Mouse (Mus musculus) heart, embryonic 10.5 days (tissue): ENCODE data around the gene Acad11. TPM values are rescaled to one million over a fixed set of nuclear protein-coding genes. Genes with fewer than 3 reads are reported as not detected.

Experiments
- DNase-seq: peaks from one replicate; pipeline ENCODE4 v3.0.0-alpha.2; 2017; ENCODE audit warnings: low spot score
- H3K27ac ChIP-seq: fragments of 300-500 bp; sonication (generic); 2 replicates; pipeline ENCODE4 v1.5.1; 2016; ENCODE audit warnings: mild to moderate bottlenecking
- H3K27me3 ChIP-seq: fragments of 300-500 bp; sonication (generic); 2 replicates; pipeline ENCODE4 v1.6.1; 2016; ENCODE audit warnings: mild to moderate bottlenecking; ENCODE audit not compliant: poor library complexity, insufficient read depth, severe bottlenecking
- H3K36me3 ChIP-seq: fragments of 300-500 bp; sonication (generic); 2 replicates; pipeline ENCODE4 v1.6.1; 2016; ENCODE audit warnings: mild to moderate bottlenecking, moderate library complexity
- H3K4me1 ChIP-seq: fragments of 300-500 bp; sonication (generic); 2 replicates; pipeline ENCODE4 v1.6.1; 2016; ENCODE audit warnings: mild to moderate bottlenecking
- H3K4me3 ChIP-seq: fragments of 300-500 bp; sonication (generic); 2 replicates; pipeline ENCODE4 v1.5.1; 2016; ENCODE audit warnings: mild to moderate bottlenecking, moderate library complexity
- H3K9me3 ChIP-seq: fragments of 300-500 bp; sonication (generic); 2 replicates; pipeline ENCODE4 v1.6.1; 2016; ENCODE audit warnings: mild to moderate bottlenecking, moderate library complexity
- WGBS: fragments of 180-500 bp; shearing (Covaris S2); methylation state at CpG from one replicate; pipeline ENCODE4 v1.1.7; 2016; 5-methylcytosine and 5-hydroxymethylcytosine counted together
- polyA plus RNA-seq: library from polyadenylated mRNA; unstranded; fragments of >200 nt; fragmentation: Nextera tagmentation; extraction: Ambion mirVana; gene quantifications from 2 replicates; pipeline ENCODE4 v1.2.1, GENCODE M21; 2016

Gene Acad11
- polyA plus RNA-seq, 1 experiment from 2014 or later: 9.1 TPM

DNA sequence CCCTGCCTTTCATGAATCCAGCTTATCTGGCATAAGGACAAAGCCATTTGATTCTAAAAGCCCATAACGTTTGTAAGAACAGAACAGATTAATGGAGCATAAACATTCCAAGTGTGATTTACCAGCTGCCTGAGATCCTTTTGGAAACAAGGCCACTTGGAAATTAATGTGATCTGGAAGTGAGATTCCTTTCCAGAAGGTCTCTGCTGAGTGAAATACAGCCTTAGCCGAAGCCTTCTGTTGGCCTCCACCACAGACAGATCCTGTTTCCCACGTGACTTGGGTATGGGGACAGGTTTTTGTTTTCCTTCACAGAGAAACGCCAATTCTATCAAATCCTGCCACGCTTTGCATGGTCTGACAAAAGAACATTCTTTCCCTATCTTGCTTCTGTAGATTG lies 60.4 kb downstream of the Acad11 start:
- H3K27ac ChIP-seq: no peak overlapping the region

DNA sequence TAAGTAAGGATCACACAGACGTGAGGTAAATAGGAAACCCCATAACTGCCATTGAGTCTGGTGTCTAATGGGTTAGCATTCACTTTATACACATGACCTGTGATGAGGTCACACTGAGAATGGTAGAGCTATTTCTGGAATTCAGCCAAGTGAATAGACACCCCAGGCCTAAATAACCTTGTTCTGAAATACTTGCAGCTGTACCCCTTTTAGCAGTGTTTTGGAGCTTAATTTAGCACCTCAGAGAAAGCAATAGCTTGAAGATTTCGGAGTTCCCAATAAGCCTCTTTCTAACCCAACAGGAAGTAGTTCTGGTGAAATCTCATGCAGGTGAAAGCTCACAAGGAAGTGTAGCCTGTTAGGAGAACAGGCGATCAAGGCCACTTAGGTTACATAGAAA lies 63.7 kb downstream of the Acad11 start, which contains the start of gene Ackr4:
Ackr4 (minus strand) TSS at position 101 of the 400 bp plus-strand sequence.
- Histone ChIP-seq H3K27ac (no peak within 1 kb of the TSS), H3K27me3 (no peaks in the 10 kb centered on the region), H3K4me3 (no peak within 1 kb of the TSS), H3K9me3 (no peaks in the 10 kb centered on the region), H3K4me1 (peaks cover 9% of the 10 kb centered on the region), H3K36me3 (no peaks in the 10 kb centered on the region)
- WGBS: 86% methylated on average over 3 of the region's 3 CpGs
- DNase-seq: no peak

More for the DNA sequence above, 60.4 kb downstream of the Acad11 start:
- H3K4me3 ChIP-seq: no peak overlapping the region
- 48% methylated on average over 5 of the region's 5 CpGs for WGBS
- no peaks in the 10 kb centered on the region for H3K36me3 ChIP-seq
- H3K4me1 ChIP-seq: peaks cover 5% of the 10 kb centered on the region; the same call in 1 of the 2 replicates
- H3K9me3 ChIP-seq: no peaks in the 10 kb centered on the region
- H3K27me3 ChIP-seq: no peaks in the 10 kb centered on the region
- DNase-seq: no peak

DNA sequence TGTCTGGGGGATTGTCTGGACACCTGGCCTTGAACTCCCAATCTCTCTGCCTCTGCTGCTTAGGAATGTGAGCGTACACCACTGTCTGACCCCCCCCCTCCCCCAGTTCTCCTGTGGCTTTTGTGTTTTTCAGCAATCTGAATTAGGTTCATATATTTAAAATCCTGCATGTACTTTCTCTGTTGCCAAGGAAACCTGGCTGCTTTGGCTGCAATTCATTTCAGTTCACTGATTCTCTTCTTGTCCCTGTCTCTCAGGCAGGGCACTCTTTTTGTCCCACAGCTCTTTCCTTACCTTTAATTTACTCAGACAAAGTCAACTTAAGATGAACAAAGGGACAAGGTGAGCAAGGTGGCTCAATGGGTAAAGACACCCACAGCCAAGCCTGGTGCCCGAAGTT lies 64.9 kb downstream of the Acad11 start:
- DNase-seq: no peak
- Histone ChIP-seq H3K9me3 (no peaks in the 10 kb centered on the region), H3K4me3 (no peak overlapping the region), H3K27ac (no peak overlapping the region), H3K36me3 (no peaks in the 10 kb centered on the region), H3K27me3 (no peaks in the 10 kb centered on the region), H3K4me1 (peaks cover 7% of the 10 kb centered on the region)
- WGBS: 77% methylated on average over 2 of the region's 2 CpGs

DNA sequence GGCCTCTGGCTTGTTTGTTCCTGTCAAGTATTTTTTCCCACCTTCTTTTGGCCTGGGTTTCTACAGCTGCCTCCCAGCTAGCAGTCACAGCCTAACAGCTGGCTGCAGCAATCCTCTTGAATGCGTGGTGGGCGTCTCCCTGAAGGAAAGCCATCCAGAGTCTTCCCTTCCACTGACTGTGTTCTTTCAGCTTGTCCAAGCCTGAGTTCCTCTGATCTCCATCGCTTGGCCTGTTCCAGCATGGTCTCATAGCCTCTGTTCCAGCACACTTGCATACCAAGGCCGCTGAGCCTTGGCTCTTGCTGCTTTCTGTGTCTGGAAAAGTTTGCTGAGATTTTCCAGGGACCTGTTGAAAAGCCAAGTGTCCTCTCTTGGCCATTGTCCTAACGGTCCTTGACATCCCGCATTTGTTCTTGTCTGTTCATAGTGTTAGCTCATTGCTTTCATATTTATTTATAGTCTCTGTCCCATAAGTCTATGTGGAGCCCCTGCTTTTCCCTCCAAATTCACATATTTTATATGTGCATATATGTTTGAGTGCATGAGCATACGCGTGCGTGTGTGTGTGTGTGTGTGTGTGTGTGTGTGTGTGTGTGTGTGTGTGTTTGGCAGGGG lies 67.1 kb downstream of the Acad11 start:
- H3K4me1 ChIP-seq: peaks cover 4% of the 10 kb centered on the region; the same call in 1 of the 2 replicates
- 74% methylated on average over 9 of the region's 9 CpGs for WGBS
- H3K4me3 ChIP-seq: no peak overlapping the region
- no peaks in the 10 kb centered on the region for H3K36me3 ChIP-seq
- no peaks in the 10 kb centered on the region for H3K9me3 ChIP-seq
- H3K27me3 ChIP-seq: no peaks in the 10 kb centered on the region
- DNase-seq: no peak
- no peak overlapping the region for H3K27ac ChIP-seq

DNA sequence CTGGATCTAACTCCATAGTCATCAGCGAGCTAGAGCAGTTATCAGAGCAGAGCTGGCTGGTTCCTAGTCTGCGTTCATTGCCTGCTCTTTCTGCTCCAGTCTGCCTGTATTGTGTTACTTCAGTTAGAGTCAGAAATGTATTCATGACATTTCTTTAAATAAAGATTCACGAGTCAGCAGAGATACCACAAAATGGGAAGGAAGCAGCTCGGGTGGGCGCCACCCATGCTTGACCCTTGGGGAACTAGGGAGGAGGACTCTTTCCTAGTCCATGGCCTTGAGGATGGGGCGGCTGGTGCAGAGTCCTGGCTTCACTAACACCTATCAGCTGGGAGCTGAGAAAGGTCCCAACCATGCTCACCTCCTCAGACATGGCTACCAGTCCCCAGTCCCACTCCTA lies 77.2 kb downstream of the Acad11 start:
- no peak for DNase-seq
- Histone ChIP-seq H3K27me3 (no peaks in the 10 kb centered on the region), H3K36me3 (no peaks in the 10 kb centered on the region), H3K4me1 (0 out of 2 replicates have a peak, but pooled peaks cover 3% of the 10 kb centered on the region), H3K27ac (no peak overlapping the region), H3K9me3 (no peaks in the 10 kb centered on the region), H3K4me3 (no peak overlapping the region)
- 80% methylated on average over 6 of the region's 6 CpGs for WGBS

DNA sequence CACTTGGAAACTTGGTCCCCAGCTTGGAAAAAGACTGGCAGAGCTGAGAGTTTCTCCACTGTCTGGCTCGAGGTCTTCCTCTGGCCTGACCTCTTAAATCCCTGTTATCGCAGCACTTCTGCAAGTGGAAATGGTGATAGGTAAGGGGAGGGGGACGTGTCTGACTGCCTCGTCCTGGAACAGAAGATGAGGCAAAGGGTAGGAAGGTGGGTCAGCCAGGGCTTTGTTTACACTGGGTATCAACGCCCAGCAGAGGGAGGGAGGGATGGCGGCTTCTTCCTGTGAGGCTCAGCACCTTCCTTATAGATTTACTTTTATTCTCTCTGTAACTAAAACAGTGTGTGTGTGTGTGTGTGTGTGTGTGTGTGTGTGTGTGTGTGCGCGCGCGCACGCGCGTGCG lies 79.6 kb downstream of the Acad11 start:
- no peak for DNase-seq

DNA sequence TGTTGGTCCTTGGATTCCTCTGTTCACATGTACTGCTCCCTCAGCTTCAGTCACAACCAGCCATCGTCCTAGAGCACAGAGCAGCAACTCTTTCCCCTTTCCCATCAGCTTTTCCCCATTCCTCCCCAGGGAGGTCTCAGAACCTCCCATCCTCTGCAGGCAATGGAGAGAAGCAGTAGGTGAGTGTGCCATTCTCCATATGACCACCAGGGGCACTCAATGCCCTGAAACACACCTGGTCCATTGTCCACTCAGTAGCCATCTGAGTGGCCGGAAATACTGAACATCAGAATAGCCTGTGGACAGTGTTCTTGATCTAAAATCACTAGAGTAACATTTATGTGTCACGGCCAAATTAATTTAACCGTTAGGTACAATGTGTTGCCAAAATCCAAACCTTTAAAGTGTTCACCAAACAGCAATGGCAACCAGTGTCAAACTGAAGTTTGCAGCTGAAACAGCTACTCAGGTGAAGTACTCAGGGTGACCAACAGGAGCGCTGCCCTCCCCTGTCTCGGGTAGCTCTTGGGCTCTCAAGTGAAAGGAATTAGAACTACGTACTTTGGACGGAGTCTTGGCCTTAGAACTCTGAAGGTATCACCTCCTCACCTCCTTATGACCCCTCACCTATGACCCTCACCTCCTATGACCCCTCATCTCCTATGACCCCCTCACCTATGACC lies 81.3 kb downstream of the Acad11 start:
- Histone ChIP-seq H3K9me3 (no peaks in the 10 kb centered on the region), H3K4me3 (no peak overlapping the region), H3K4me1 (0 out of 2 replicates have a peak, but pooled peaks cover 3% of the 10 kb centered on the region), H3K36me3 (0 out of 2 replicates have a peak, but pooled peaks cover 2% of the 10 kb centered on the region), H3K27me3 (no peaks in the 10 kb centered on the region), H3K27ac (no peak overlapping the region)
- 81% methylated on average over 8 of the region's 8 CpGs for WGBS
- no peak for DNase-seq

More for the DNA sequence above, 79.6 kb downstream of the Acad11 start:
- no peak overlapping the region for H3K4me3 ChIP-seq
- H3K27ac ChIP-seq: no peak overlapping the region
- no peaks in the 10 kb centered on the region for H3K36me3 ChIP-seq
- no peaks in the 10 kb centered on the region for H3K27me3 ChIP-seq
- 0 out of 2 replicates have a peak, but pooled peaks cover 3% of the 10 kb centered on the region for H3K4me1 ChIP-seq
- no peaks in the 10 kb centered on the region for H3K9me3 ChIP-seq
- 72% methylated on average over 14 of the region's 14 CpGs for WGBS

DNA sequence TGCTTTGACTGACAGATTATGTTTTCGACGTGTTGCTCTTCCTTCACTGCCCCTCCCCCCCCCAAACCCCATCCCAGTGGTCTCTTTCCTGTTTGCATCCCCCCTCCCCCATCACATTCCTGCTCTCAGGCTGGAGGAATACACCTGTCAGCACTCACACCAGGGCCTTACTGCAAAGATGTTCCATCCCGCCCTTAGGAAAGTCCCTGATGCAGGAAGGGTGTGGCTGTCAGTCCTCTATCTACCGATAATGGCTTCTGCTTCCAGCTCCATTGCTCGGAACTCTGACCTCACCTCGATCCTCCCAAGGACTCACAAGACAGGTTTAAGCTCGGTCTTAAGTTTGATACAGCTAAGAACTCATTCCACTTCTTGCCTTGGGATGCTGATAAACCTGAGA lies 83.5 kb downstream of the Acad11 start:
- Histone ChIP-seq H3K4me1 (0 out of 2 replicates have a peak, but pooled peaks cover 3% of the 10 kb centered on the region), H3K9me3 (no peaks in the 10 kb centered on the region), H3K27ac (no peak overlapping the region), H3K4me3 (no peak overlapping the region), H3K27me3 (no peaks in the 10 kb centered on the region), H3K36me3 (peaks cover 23% of the 10 kb centered on the region)
- DNase-seq: no peak
- 62% methylated on average over 7 of the region's 7 CpGs for WGBS

DNA sequence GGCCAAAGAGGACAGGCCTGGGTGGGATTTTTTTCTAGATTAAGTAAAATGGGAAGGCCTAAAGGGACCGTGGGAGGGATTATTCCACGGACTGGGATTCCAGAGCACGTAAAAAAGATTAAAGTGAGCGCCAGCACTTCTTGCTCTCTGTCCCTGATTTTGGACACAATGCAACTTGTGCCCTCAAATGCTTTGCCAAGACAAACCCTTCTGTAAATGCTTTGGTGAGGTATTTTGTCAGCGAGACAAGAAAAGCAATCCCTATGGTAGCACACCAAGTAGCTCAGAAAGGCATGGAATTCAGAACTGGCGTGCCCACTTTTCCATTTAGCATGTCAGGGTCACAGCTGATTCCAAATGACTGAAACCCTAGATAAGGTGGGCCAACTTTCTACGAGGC lies 85.8 kb downstream of the Acad11 start:
- Histone ChIP-seq H3K36me3 (peaks cover 45% of the 10 kb centered on the region), H3K27me3 (no peaks in the 10 kb centered on the region), H3K4me1 (no peaks in the 10 kb centered on the region), H3K4me3 (no peak overlapping the region), H3K27ac (no peak overlapping the region), H3K9me3 (no peaks in the 10 kb centered on the region)
- peak; percentile 16 for DNase-seq
- WGBS: 89% methylated on average over 7 of the region's 7 CpGs

DNA sequence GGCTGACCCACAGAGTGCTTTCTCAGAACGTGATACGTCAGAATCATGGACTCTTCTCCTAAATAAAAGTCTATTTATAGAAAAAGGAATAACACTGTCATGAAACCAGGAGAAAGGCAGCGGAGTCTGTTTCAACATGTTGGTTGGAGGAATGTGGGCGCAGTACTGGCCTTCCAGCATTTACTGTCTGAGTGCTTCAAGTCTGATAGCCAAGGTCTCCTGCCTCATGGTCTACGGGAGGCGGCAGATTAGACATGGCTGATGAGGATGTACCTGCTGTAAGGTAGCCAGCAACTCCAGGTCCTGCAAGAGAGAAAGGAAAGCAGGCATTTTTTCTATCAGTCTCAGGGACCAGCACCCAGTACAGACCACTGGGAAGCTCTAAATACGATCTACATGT lies 88.9 kb downstream of the Acad11 start:
- no peaks in the 10 kb centered on the region for H3K9me3 ChIP-seq
- H3K4me1 ChIP-seq: no peaks in the 10 kb centered on the region
- no peaks in the 10 kb centered on the region for H3K27me3 ChIP-seq
- H3K36me3 ChIP-seq: peaks cover 76% of the 10 kb centered on the region
- 97% methylated on average over 7 of the region's 7 CpGs for WGBS
- DNase-seq: peak; percentile 68
- no peak overlapping the region for H3K27ac ChIP-seq
- H3K4me3 ChIP-seq: no peak overlapping the region

DNA sequence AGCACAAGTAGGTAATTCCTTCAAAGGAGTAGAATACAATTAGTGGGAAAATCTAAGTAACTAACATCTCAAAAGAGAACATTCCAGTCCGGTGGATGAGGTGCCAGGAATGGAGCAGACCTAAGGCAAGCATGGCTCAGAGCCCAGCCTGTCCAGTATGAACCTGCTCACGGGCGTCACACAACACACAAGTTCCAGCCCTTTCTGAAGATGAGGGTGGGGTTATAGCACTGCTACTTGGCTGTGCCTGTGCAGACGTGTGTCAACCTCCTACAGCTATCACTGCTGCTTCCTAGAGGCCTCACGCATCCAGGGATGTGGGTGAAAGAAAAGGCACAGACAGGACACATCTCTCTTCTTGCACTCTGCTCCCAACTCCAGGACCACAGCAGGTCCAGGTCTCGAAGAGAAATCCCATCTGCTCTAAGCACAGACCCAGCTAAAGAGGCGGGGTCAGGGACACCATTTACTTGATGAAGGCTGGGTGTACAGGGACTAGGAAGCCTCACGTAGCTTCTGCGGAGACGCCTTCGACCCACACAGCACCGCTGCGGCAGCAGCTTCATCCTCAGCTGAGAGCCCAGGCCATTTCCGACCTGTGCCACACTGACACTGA lies 92.0 kb downstream of the Acad11 start:
- Histone ChIP-seq H3K27ac (no peak overlapping the region), H3K4me3 (no peak overlapping the region), H3K27me3 (no peaks in the 10 kb centered on the region), H3K9me3 (no peaks in the 10 kb centered on the region), H3K36me3 (peaks cover 98% of the 10 kb centered on the region), H3K4me1 (no peaks in the 10 kb centered on the region)
- WGBS: 92% methylated on average over 14 of the region's 14 CpGs
- peak; percentile 60 for DNase-seq

DNA sequence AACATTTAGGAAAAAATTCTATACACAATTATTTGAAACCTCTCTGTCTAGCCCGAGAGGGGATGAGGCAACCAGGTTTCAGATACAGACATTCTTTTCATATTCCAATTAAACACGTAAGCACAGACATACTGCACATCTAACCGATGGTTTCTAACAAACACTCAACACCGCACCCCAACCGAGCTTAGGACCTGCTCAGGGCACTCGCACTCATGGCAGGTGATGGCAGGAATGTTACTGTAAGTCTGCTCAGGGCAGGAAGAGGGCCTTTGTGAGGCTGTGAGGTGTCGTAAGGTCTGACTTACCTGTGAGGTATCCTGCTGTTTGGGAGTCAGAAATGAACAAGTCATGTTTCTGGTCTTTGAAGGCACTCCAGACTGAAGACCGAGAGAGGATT lies 93.3 kb downstream of the Acad11 start:
- Histone ChIP-seq H3K4me1 (no peaks in the 10 kb centered on the region), H3K27me3 (no peaks in the 10 kb centered on the region), H3K36me3 (peaks cover 98% of the 10 kb centered on the region), H3K4me3 (no peak overlapping the region), H3K9me3 (no peaks in the 10 kb centered on the region), H3K27ac (no peak overlapping the region)
- peak; percentile 64 for DNase-seq
- WGBS: 95% methylated on average over 8 of the region's 8 CpGs

DNA sequence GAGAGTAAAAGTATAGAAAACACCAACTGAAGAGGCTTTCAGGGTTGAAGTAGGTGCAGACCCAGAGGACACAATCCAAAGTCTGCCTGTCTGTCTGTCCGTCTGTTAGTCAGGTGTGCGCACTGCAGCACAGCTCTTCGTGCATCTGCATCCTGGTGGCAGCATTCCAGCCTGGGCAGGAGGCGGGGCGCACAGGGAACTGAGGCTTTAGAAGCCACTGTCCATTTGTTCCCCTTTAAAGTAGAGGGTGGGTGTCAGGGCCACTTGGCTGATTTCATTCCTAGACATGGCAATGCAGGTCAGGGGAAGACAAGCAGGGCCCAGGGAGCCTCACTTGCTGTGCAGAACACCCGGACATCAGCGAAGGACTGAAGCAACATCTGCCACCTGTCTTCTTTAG lies 94.1 kb downstream of the Acad11 start:
- Histone ChIP-seq H3K27me3 (no peaks in the 10 kb centered on the region), H3K4me3 (no peak overlapping the region), H3K4me1 (no peaks in the 10 kb centered on the region), H3K36me3 (peaks cover 98% of the 10 kb centered on the region), H3K9me3 (no peaks in the 10 kb centered on the region), H3K27ac (no peak overlapping the region)
- WGBS: 97% methylated on average over 7 of the region's 7 CpGs
- peak; percentile 63 for DNase-seq
